Mouse (Mus musculus) myocyte (in vitro differentiated cells): Measurements from ENCODE around the gene Btn1a1. TPM values are rescaled to one million over a fixed set of nuclear protein-coding genes. Genes with fewer than 3 reads are reported as not detected.

Source experiments
- H3K27me3 ChIP-seq: one replicate; pipeline ENCODE4 v1.6.1; 2011; ENCODE audit not compliant: control insufficient read depth, insufficient read depth, insufficient read length
- H3K36me3 ChIP-seq: one replicate; pipeline ENCODE4 v1.6.1; 2011; ENCODE audit not compliant: control insufficient read depth, insufficient read depth
- H3K4me2 ChIP-seq: one replicate; pipeline ENCODE4 v1.6.1; 2011; ENCODE audit warnings: low read depth, control low read depth
- H3K4me3 ChIP-seq: one replicate; pipeline ENCODE4 v1.5.1; 2011; ENCODE audit warnings: mild to moderate bottlenecking, control low read depth, moderate library complexity
- H3K79me2 ChIP-seq: one replicate; pipeline ENCODE4 v1.6.1; 2011; ENCODE audit not compliant: control insufficient read depth, insufficient read depth
- H3ac ChIP-seq: one replicate; pipeline ENCODE4 v1.6.1; 2011; ENCODE audit not compliant: control insufficient read depth, insufficient read length
- CEBPB ChIP-seq: IDR thresholded peaks from 2 replicates; pipeline ENCODE4 v1.6.1; 2011; ENCODE audit warnings: mild to moderate bottlenecking, moderate library complexity; ENCODE audit not compliant: poor library complexity, insufficient read depth, severe bottlenecking
- E2F4 ChIP-seq: IDR thresholded peaks from one replicate; pipeline ENCODE4 v1.6.1; 2011; ENCODE audit warnings: mild to moderate bottlenecking, control low read depth, moderate library complexity; ENCODE audit not compliant: insufficient read depth
- MAX ChIP-seq: IDR thresholded peaks from one replicate; pipeline ENCODE4 v1.6.1; 2011; ENCODE audit warnings: low read depth, mild to moderate bottlenecking, control low read depth
- MYOD1 ChIP-seq, 3 experiments: IDR thresholded peaks; one replicate each; pipeline ENCODE4 v1.6.1; 2011; ENCODE audit warnings: control low read depth in 2 of 3, low read depth in 2 of 3, mild to moderate bottlenecking in 2 of 3, moderate library complexity in 1 of 3; ENCODE audit not compliant: insufficient read length in 2 of 3, control insufficient read depth in 1 of 3
- MYOG ChIP-seq, 3 experiments: IDR thresholded peaks; one replicate each; pipeline ENCODE4 v1.6.1; 2011; ENCODE audit warnings: control low read depth in 2 of 3, low read depth in 2 of 3, mild to moderate bottlenecking in 2 of 3; ENCODE audit not compliant: insufficient read length in 2 of 3, control insufficient read depth in 1 of 3, insufficient read depth in 1 of 3
- POLR2A ChIP-seq: IDR thresholded peaks from one replicate; pipeline ENCODE4 v1.6.1; 2011; ENCODE audit warnings: low read depth, mild to moderate bottlenecking, control low read depth, moderate library complexity; ENCODE audit not compliant: insufficient read length
- POLR2AphosphoS2 ChIP-seq: IDR thresholded peaks from one replicate; pipeline ENCODE4 v1.6.1; 2011; ENCODE audit warnings: low read depth, control low read depth; ENCODE audit not compliant: insufficient read length
- REST ChIP-seq: IDR thresholded peaks from one replicate; pipeline ENCODE4 v1.6.1; 2011; ENCODE audit warnings: mild to moderate bottlenecking, control low read depth, moderate library complexity; ENCODE audit not compliant: insufficient read depth, insufficient read length
- SRF ChIP-seq: IDR thresholded peaks from one replicate; pipeline ENCODE4 v1.6.1; 2011; ENCODE audit warnings: low read depth; ENCODE audit not compliant: control insufficient read depth, insufficient read length
- TCF12 ChIP-seq: IDR thresholded peaks from one replicate; pipeline ENCODE4 v1.6.1; 2011; ENCODE audit warnings: mild to moderate bottlenecking, control low read depth; ENCODE audit not compliant: poor library complexity, insufficient read depth, severe bottlenecking
- TCF3 ChIP-seq: IDR thresholded peaks from one replicate; pipeline ENCODE4 v1.6.1; 2011; ENCODE audit warnings: low read depth, control low read depth; ENCODE audit not compliant: insufficient read length
- USF1 ChIP-seq: IDR thresholded peaks from one replicate; pipeline ENCODE4 v1.6.1; 2011; ENCODE audit warnings: low read depth, mild to moderate bottlenecking, control low read depth, moderate library complexity
- polyA plus RNA-seq: library from polyadenylated mRNA; unstranded; fragments of >200 nt; fragmentation: generic; extraction: Trizol; gene quantifications from one replicate; pipeline ENCODE4 v1.2.1, GENCODE M21; 2012; ENCODE audit warnings: missing spikeins

Btn1a1 gene
- polyA plus RNA-seq, 1 experiment, result 0.02 TPM

DNA sequence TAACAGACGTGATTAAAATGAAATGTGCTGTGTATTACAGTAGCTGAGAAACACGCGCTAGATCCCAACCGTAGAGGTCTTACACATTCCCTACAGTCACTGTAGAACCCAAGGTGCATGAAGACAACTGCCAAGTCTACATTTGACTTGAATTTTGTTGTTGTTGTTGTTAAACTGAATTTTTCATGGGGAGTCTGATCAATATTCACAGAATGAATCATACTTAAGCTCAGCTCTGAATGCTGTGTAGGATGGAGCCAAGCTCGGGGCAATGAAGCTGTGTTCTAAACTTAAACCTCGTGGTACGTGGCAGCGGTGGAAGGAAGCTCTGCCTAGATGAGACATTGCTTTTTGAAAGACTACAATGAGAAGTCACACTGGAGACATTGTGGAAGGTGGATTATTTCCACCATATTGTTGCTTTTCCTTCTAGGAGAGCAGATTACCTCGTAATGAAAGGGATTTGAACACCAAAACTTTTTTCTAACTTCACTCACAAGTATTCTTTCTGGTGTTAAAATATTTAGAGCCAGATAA, 36.4 kb upstream of the Btn1a1 start:
- no peak for TF ChIP-seq POLR2A
- TF ChIP-seq TCF3, result no peak
- TF ChIP-seq REST, result no peak
- TF ChIP-seq TCF12, result no peak
- no peak for TF ChIP-seq CEBPB
- TF ChIP-seq USF1, result no peak
- no peak for TF ChIP-seq MYOD1 (IDR thresholded peaks at IDR 0.05; ENCODE audit: control insufficient read depth in 1 of 3, insufficient read length in 2 of 3, low read depth in 2 of 3)
- no peak for TF ChIP-seq E2F4
- TF ChIP-seq POLR2AphosphoS2, result no peak
- TF ChIP-seq SRF, result no peak
- TF ChIP-seq MYOG (IDR thresholded peaks at IDR 0.05; ENCODE audit: control insufficient read depth in 1 of 3, insufficient read depth in 1 of 3, insufficient read length in 2 of 3, low read depth in 2 of 3), result no peak
- Histone ChIP-seq H3ac (no peak overlapping the region), H3K36me3 (no peaks in the 10 kb centered on the region), H3K4me3 (no peak overlapping the region), H3K4me2 (peak overlapping the region; percentile 14), H3K27me3 (no peaks in the 10 kb centered on the region), H3K79me2 (no peaks in the 10 kb centered on the region)

GRCm38 (mm10) chr13:23501511-23501910, 35.8 kb upstream of the Btn1a1 start:
- no peaks in the 10 kb centered on the region for H3K36me3 ChIP-seq
- no peaks in the 10 kb centered on the region for H3K27me3 ChIP-seq
- H3ac ChIP-seq, result no peak overlapping the region
- no peak overlapping the region for H3K4me2 ChIP-seq
- TF ChIP-seq MYOD1 (IDR thresholded peaks at IDR 0.05; ENCODE audit: control insufficient read depth in 1 of 3, insufficient read length in 2 of 3, low read depth in 2 of 3) (no peak), SRF (no peak), POLR2A (no peak), MAX (no peak), MYOG (IDR thresholded peaks at IDR 0.05; ENCODE audit: control insufficient read depth in 1 of 3, insufficient read depth in 1 of 3, insufficient read length in 2 of 3, low read depth in 2 of 3) (no peak), E2F4 (no peak), REST (no peak), TCF3 (no peak), POLR2AphosphoS2 (no peak), USF1 (no peak), TCF12 (no peak), CEBPB (no peak)
- H3K79me2 ChIP-seq, result no peaks in the 10 kb centered on the region
- no peak overlapping the region for H3K4me3 ChIP-seq

DNA sequence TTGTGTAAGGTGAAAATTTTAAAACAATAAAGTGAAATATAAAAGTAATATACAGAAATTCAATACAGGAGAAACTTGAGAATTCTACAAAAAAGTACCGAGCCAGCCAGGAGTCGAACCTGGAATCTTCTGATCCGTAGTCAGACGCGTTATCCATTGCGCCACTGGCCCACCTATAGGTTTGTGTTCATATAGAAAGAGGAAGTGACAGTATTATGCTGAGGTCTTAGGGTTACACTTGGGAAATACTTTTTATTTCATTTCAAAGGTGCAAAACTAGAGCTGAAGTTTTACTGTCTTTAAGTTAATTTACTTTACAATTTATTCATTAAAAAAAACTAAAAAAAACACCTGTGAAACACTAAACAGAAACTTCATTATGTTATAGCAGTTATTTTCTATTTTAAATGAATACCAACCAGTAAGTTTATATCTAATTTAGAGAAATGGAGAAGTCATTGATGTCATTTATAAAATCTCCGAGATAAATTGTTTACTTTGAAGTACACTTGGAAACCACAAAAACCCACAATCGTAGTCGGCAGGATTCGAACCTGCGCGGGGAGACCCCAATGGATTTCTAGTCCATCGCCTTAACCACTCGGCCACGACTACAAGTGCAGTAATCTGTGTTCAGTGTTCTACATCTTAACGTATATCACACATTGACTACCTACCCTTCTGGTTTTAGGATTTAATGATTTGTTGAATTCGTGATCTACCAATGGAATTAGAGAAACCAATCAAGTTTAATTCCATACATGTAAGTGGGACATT, 34.9 kb upstream of the Btn1a1 start:
- H3K79me2 ChIP-seq, result no peaks in the 10 kb centered on the region
- H3K36me3 ChIP-seq, result no peaks in the 10 kb centered on the region
- H3K4me2 ChIP-seq, result peak overlapping the region; percentile 3
- TF ChIP-seq USF1 (no peak), E2F4 (no peak), REST (no peak), MYOD1 (IDR thresholded peaks at IDR 0.05; ENCODE audit: control insufficient read depth in 1 of 3, insufficient read length in 2 of 3, low read depth in 2 of 3) (no peak), MYOG (IDR thresholded peaks at IDR 0.05; ENCODE audit: control insufficient read depth in 1 of 3, insufficient read depth in 1 of 3, insufficient read length in 2 of 3, low read depth in 2 of 3) (no peak), SRF (no peak), TCF3 (no peak), POLR2A (no peak), TCF12 (no peak), CEBPB (no peak), POLR2AphosphoS2 (no peak), MAX (no peak)
- no peak overlapping the region for H3K4me3 ChIP-seq
- H3ac ChIP-seq, result no peak overlapping the region
- no peaks in the 10 kb centered on the region for H3K27me3 ChIP-seq

DNA sequence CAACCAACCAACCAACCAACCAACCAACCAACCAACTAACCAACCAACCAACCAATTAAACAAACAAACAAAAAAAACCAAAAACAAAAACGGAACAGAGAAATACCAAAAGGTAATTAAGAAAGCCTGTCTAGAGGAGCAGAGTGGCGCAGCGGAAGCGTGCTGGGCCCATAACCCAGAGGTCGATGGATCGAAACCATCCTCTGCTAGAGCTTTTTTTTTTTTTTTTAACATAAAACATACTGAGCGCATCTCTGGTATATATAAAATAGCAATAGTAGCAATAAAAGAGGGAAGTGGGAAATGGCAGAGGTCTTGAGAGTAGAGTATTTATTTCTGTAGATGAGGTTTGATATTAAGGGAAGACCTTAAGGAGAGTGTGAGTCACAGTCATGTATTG, 34.2 kb upstream of the Btn1a1 start:
- no peaks in the 10 kb centered on the region for H3K79me2 ChIP-seq
- H3K27me3 ChIP-seq, result no peaks in the 10 kb centered on the region
- peak overlapping the region; percentile 18 for H3K4me3 ChIP-seq
- no peak overlapping the region for H3ac ChIP-seq
- no peaks in the 10 kb centered on the region for H3K36me3 ChIP-seq
- TF ChIP-seq POLR2A (no peak), POLR2AphosphoS2 (no peak), REST (no peak), SRF (no peak), TCF3 (no peak), MYOG (IDR thresholded peaks at IDR 0.05; ENCODE audit: control insufficient read depth in 1 of 3, insufficient read depth in 1 of 3, insufficient read length in 2 of 3, low read depth in 2 of 3) (no peak), MYOD1 (IDR thresholded peaks at IDR 0.05; ENCODE audit: control insufficient read depth in 1 of 3, insufficient read length in 2 of 3, low read depth in 2 of 3) (no peak), USF1 (no peak), MAX (no peak)
- peak overlapping the region; percentile 67 for H3K4me2 ChIP-seq
